Mouse (Mus musculus) heart, embryonic 11.5 days (tissue): ENCODE results near the gene Insig2. TPM values are rescaled to one million over a fixed set of nuclear protein-coding genes. Genes with fewer than 3 reads are reported as not detected.

Experiments used
- ATAC-seq: fragments of 200-750 bp; cut with Nextera tagmentation; replicated peaks from 2 replicates; pipeline ENCODE4 v1.8.0; 2017; ENCODE audit warnings: moderate library complexity; ENCODE audit not compliant: insufficient number of reproducible peaks, low FRiP score, low TSS enrichment
- H3K27ac ChIP-seq: fragments of 300-500 bp; sonication (generic); 2 replicates; pipeline ENCODE4 v1.5.1; 2014; ENCODE audit warnings: mild to moderate bottlenecking, low read depth, low read length
- H3K27me3 ChIP-seq: fragments of 300-500 bp; sonication (generic); 2 replicates; pipeline ENCODE4 v1.6.1; 2014; ENCODE audit warnings: mild to moderate bottlenecking, low read length, mixed read lengths; ENCODE audit not compliant: control insufficient read depth, insufficient read depth
- H3K36me3 ChIP-seq: fragments of 300-500 bp; sonication (generic); 2 replicates; pipeline ENCODE4 v1.6.1; 2014; ENCODE audit warnings: mild to moderate bottlenecking, low read length, moderate library complexity, mixed read lengths; ENCODE audit not compliant: control insufficient read depth, insufficient read depth
- H3K4me1 ChIP-seq: fragments of 300-500 bp; sonication (generic); 2 replicates; pipeline ENCODE4 v1.6.1; 2014; ENCODE audit warnings: low read length; ENCODE audit not compliant: control insufficient read depth, insufficient read depth
- H3K4me2 ChIP-seq: fragments of 300-500 bp; sonication (generic); 2 replicates; pipeline ENCODE4 v1.6.1; 2014; ENCODE audit warnings: mild to moderate bottlenecking, moderate library complexity
- H3K4me3 ChIP-seq: fragments of 300-500 bp; sonication (generic); 2 replicates; pipeline ENCODE4 v1.5.1; 2014; ENCODE audit warnings: low read depth, low read length
- H3K9ac ChIP-seq: fragments of 300-500 bp; sonication (generic); 2 replicates; pipeline ENCODE4 v1.6.1; 2014; ENCODE audit warnings: mild to moderate bottlenecking, low read depth, low read length, moderate library complexity
- H3K9me3 ChIP-seq: fragments of 300-500 bp; sonication (generic); replicated peaks from 2 replicates; pipeline ENCODE4 v1.6.1; 2016; ENCODE audit warnings: low read length; ENCODE audit not compliant: control insufficient read depth
- WGBS: fragments of 180-500 bp; shearing (Covaris S2); extraction: QIAGEN DNeasy Blood & Tissue Kit; methylation state at CpG from one replicate; pipeline ENCODE4 v1.1.7; 2014; ENCODE audit not compliant: insufficient replicate concordance; 5-methylcytosine and 5-hydroxymethylcytosine counted together
- polyA plus RNA-seq: library from polyadenylated mRNA; unstranded; fragments of >200 nt; fragmentation: Nextera tagmentation; extraction: Ambion mirVana; gene quantifications from 2 replicates; pipeline ENCODE4 v1.2.1, GENCODE M21; 2014

The Insig2 gene
- 16.4 and 22.8 TPM in 2 replicates for polyA plus RNA-seq

DNA sequence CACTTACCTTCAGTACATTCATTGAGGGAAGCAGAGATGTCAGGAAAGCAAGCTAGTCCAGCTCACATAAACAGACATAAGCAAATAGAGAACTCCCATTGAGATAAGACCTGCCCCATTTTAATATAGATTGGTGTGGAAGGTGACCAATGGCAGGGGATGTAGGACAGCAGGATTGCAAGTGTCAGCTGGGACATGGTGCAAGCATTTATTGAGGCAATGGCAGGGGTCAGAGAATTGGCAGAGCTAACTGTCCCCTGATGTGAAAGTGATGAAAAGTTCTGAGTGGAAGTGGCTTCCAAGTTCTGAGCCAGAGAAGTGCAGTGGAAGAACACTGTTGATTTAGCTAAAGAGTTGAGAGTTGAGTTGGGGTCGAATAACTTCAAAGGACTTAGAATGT, at the start of gene Insig2:
TSS of gene Insig2 (minus strand) at position 105 of the 400 bp plus-strand sequence.
- Histone ChIP-seq H3K36me3 (no peaks in the 10 kb centered on the region), H3K27me3 (no peaks in the 10 kb centered on the region), H3K9me3 (no peaks in the 10 kb centered on the region), H3K27ac (no peak within 1 kb of the TSS), H3K4me2 (no peak within 1 kb of the TSS), H3K4me3 (no peak within 1 kb of the TSS), H3K9ac (no peak within 1 kb of the TSS), H3K4me1 (no peaks in the 10 kb centered on the region)
- ATAC-seq = no peak
- 75% methylated on average over 1 of the region's 1 CpGs for WGBS

GRCm38 (mm10) chr1:121381562-121381961, 49.2 kb upstream of the Insig2 start:
- H3K4me2 ChIP-seq = no peak overlapping the region
- no peaks in the 10 kb centered on the region for H3K27me3 ChIP-seq
- no peak overlapping the region for H3K4me3 ChIP-seq
- no peaks in the 10 kb centered on the region for H3K4me1 ChIP-seq
- ATAC-seq = no peak
- H3K27ac ChIP-seq = no peak overlapping the region
- no peak overlapping the region for H3K9ac ChIP-seq
- H3K36me3 ChIP-seq = no peaks in the 10 kb centered on the region
- no peaks in the 10 kb centered on the region for H3K9me3 ChIP-seq
- WGBS = 83% methylated on average over 3 of the region's 3 CpGs

- H3K4me2 ChIP-seq = no peak overlapping the region
Measured at GRCm38 (mm10) chr1:121380033-121380432, 47.6 kb upstream of the Insig2 start.

DNA sequence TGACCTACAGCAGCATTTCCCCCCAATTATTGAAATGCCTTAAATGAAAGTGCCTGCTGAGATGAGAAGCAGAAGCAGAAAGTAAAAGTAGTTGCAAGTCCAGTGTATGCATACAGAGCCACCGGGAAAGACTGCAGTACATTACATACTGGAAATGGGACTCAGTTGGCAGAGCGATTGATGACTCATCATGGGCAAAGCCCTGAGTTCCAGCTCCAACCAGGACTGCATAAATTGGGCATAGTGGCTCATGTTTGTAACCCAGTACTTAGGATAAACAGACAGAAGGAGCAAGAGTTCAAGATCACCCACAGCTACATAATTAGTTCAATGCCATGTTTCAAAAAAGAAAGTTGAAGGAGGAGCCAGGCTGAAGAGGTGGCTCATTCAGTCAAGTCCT, 45.5 kb upstream of the Insig2 start:
- no peak for ATAC-seq
- H3K4me3 ChIP-seq = no peak overlapping the region
- no peak overlapping the region for H3K4me2 ChIP-seq
- H3K36me3 ChIP-seq = no peaks in the 10 kb centered on the region
- H3K27ac ChIP-seq = no peak overlapping the region
- WGBS = 89% methylated on average over 2 of the region's 2 CpGs
- H3K9me3 ChIP-seq = no peaks in the 10 kb centered on the region
- H3K4me1 ChIP-seq = no peaks in the 10 kb centered on the region
- H3K27me3 ChIP-seq = no peaks in the 10 kb centered on the region
- H3K9ac ChIP-seq = no peak overlapping the region

More at GRCm38 (mm10) chr1:121380033-121380432, 47.6 kb upstream of the Insig2 start:
- WGBS = 70% methylated on average over 3 of the region's 3 CpGs
- H3K4me3 ChIP-seq = no peak overlapping the region
- no peak overlapping the region for H3K27ac ChIP-seq
- no peaks in the 10 kb centered on the region for H3K4me1 ChIP-seq
- ATAC-seq = no peak
- no peaks in the 10 kb centered on the region for H3K27me3 ChIP-seq
- no peaks in the 10 kb centered on the region for H3K9me3 ChIP-seq
- H3K36me3 ChIP-seq = no peaks in the 10 kb centered on the region
- H3K9ac ChIP-seq = no peak overlapping the region

GRCm38 (mm10) chr1:121377410-121377809, 45.0 kb upstream of the Insig2 start:
- no peak for ATAC-seq
- H3K27me3 ChIP-seq = no peaks in the 10 kb centered on the region
- H3K9me3 ChIP-seq = no peaks in the 10 kb centered on the region
- H3K4me3 ChIP-seq = no peak overlapping the region
- H3K4me2 ChIP-seq = no peak overlapping the region
- 78% methylated on average over 1 of the region's 1 CpGs for WGBS
- no peaks in the 10 kb centered on the region for H3K4me1 ChIP-seq
- no peaks in the 10 kb centered on the region for H3K36me3 ChIP-seq
- no peak overlapping the region for H3K27ac ChIP-seq
- no peak overlapping the region for H3K9ac ChIP-seq

DNA sequence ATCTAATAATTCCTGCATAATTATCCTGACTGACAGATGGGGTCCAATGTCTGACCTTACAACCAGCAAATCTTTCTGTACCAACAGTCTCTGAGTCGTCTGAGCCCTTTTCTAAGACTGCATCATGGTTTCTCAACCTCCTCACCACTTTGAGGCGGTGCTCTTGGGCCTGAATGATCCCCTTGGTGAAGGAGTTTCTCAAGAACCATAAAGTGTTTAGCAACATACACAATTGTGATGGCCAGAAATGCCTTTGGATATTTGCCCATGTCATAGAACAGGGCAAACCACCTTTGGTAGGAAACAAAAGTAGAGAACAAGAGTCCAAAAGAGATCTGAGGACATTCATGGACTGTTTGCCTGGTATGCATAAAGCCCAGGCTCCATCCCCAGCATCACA, 41.2 kb upstream of the Insig2 start:
- Histone ChIP-seq H3K9me3 (no peaks in the 10 kb centered on the region), H3K27me3 (no peaks in the 10 kb centered on the region), H3K4me2 (no peak overlapping the region), H3K36me3 (no peaks in the 10 kb centered on the region), H3K9ac (no peak overlapping the region), H3K27ac (no peak overlapping the region), H3K4me3 (no peak overlapping the region), H3K4me1 (no peaks in the 10 kb centered on the region)
- ATAC-seq = no peak
- 68% methylated on average over 2 of the region's 2 CpGs for WGBS

GRCm38 (mm10) chr1:121372656-121373055, 40.3 kb upstream of the Insig2 start:
- 85% methylated on average over 1 of the region's 1 CpGs for WGBS
- H3K4me1 ChIP-seq = no peaks in the 10 kb centered on the region
- H3K9ac ChIP-seq = no peak overlapping the region
- no peak overlapping the region for H3K27ac ChIP-seq
- H3K4me2 ChIP-seq = no peak overlapping the region
- H3K27me3 ChIP-seq = no peaks in the 10 kb centered on the region
- no peaks in the 10 kb centered on the region for H3K36me3 ChIP-seq
- no peak for ATAC-seq
- no peaks in the 10 kb centered on the region for H3K9me3 ChIP-seq
- H3K4me3 ChIP-seq = no peak overlapping the region

DNA sequence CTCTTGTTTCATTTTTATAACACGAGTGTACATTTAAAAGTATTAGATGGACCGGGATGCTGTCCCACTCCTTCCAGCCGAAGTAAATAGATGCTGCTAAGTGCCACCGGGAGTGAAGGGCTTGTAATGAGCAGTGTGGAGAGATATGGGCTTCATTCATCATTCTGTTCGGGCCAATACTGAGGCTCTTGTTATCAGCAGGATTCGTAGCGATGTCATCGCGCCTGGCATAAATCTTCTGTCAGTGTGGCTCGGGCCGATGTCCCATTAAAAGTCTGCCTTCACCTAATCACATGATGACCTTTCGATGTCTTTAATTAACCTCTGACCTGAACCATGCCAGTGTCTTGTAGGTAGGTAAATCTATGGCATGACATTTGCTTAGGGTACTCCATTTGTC, 39.1 kb upstream of the Insig2 start:
- no peaks in the 10 kb centered on the region for H3K27me3 ChIP-seq
- H3K9ac ChIP-seq = no peak overlapping the region
- no peak for ATAC-seq
- H3K4me1 ChIP-seq = no peaks in the 10 kb centered on the region
- no peaks in the 10 kb centered on the region for H3K36me3 ChIP-seq
- no peak overlapping the region for H3K4me2 ChIP-seq
- H3K4me3 ChIP-seq = no peak overlapping the region
- H3K9me3 ChIP-seq = no peaks in the 10 kb centered on the region
- H3K27ac ChIP-seq = no peak overlapping the region
- WGBS = 36% methylated on average over 12 of the region's 12 CpGs

DNA sequence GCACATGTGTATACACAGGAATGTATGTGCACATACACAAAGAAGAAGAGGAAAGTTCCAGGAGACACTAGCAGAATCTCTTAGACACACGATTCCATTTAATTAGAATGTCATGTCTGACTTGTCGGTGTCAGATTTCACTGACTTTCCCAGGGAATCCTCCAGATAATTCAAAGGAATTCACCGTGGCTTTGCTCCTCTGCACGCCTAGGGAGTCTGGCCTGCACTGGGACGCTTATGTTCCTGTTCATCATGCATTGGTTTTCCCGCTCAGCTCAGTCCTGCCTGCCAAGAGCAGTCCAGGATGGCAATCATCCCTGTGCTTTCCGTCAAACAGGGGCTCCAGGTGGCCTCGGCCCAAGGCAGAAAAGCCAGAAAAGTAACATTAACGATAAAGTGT, 34.9 kb upstream of the Insig2 start:
- no peaks in the 10 kb centered on the region for H3K9me3 ChIP-seq
- H3K36me3 ChIP-seq = no peaks in the 10 kb centered on the region
- no peak overlapping the region for H3K9ac ChIP-seq
- H3K4me3 ChIP-seq = no peak overlapping the region
- ATAC-seq = no peak
- no peaks in the 10 kb centered on the region for H3K27me3 ChIP-seq
- no peaks in the 10 kb centered on the region for H3K4me1 ChIP-seq
- 48% methylated on average over 9 of the region's 9 CpGs for WGBS
- no peak overlapping the region for H3K27ac ChIP-seq
- no peak overlapping the region for H3K4me2 ChIP-seq
